Mouse (Mus musculus) v-Abl transformed pro-B cells (cell line): ENCODE data around the gene Tgfbr2.

ENCODE experiments used
- in situ Hi-C, 2 experiments: fragments of 400-800 bp; cut with MboI; formaldehyde crosslinking; loops; one replicate each; pipeline ENCODE4 v1.15.1; 2025; ENCODE audit not compliant: unreplicated experiment in 2 of 2

Tgfbr2 gene

GRCm38 (mm10) chr9:116163883-116164282 is 11.3 kb downstream of the Tgfbr2 start:
- in situ Hi-C loops = no loop called here

GRCm38 (mm10) chr9:116162866-116163374 is 12.2 kb downstream of the Tgfbr2 start:
- in situ Hi-C loops = no loop called here

- in situ Hi-C loops = no loop called here
These were observed 14.3 kb downstream of the Tgfbr2 start for GRCm38 (mm10) chr9:116160860-116161259.

GRCm38 (mm10) chr9:116160067-116160466 is 15.1 kb downstream of the Tgfbr2 start:
- in situ Hi-C loops = no loop called here

- in situ Hi-C loops = no loop called here
These were observed 18.7 kb downstream of the Tgfbr2 start for GRCm38 (mm10) chr9:116156501-116156900.

GRCm38 (mm10) chr9:116152878-116153277 is 22.3 kb downstream of the Tgfbr2 start:
- in situ Hi-C loops = no loop called here

- in situ Hi-C loops = no loop called here
These were observed 24.3 kb downstream of the Tgfbr2 start for GRCm38 (mm10) chr9:116150725-116151396.

GRCm38 (mm10) chr9:116148809-116149208 is 26.4 kb downstream of the Tgfbr2 start:
- in situ Hi-C loops = loop anchor here (25.0 kb wide), 2 partner anchors 188 to 1362 kb away; partner anchors contain the start of gene Cmtm7 (in 1 of the 2)

- in situ Hi-C loops = loop anchor here (25.0 kb wide), 2 partner anchors 191 to 1359 kb away; partner anchors contain the start of gene Cmtm7 (in 1 of the 2)
These were observed 28.9 kb downstream of the Tgfbr2 start for GRCm38 (mm10) chr9:116146235-116146634.

GRCm38 (mm10) chr9:116145231-116145641 is 29.9 kb downstream of the Tgfbr2 start:
- in situ Hi-C loops = loop anchor here (25.0 kb wide), 2 partner anchors 192 to 1358 kb away; partner anchors contain the start of gene Cmtm7 (in 1 of the 2)

- in situ Hi-C loops = loop anchor here (25.0 kb wide), 2 partner anchors 197 to 1353 kb away; partner anchors contain the start of gene Cmtm7 (in 1 of the 2)
These were observed 34.7 kb downstream of the Tgfbr2 start for GRCm38 (mm10) chr9:116140422-116140821.

- in situ Hi-C loops = loop anchor here (5.0 to 25.0 kb wide), 8 partner anchors 33 to 1352 kb away; partner anchors contain the start of gene Cmtm7 (in 1 of the 2)
These were observed 35.6 kb downstream of the Tgfbr2 start for GRCm38 (mm10) chr9:116139549-116139948.

- in situ Hi-C loops = loop anchor here (5.0 to 25.0 kb wide), 8 partner anchors 34 to 1351 kb away; partner anchors contain the start of gene Cmtm7 (in 1 of the 2)
These were observed 36.5 kb downstream of the Tgfbr2 start for GRCm38 (mm10) chr9:116138595-116139134.

GRCm38 (mm10) chr9:116137645-116138044 is 37.5 kb downstream of the Tgfbr2 start:
- in situ Hi-C loops = loop anchor here (5.0 to 25.0 kb wide), 8 partner anchors 35 to 1350 kb away; partner anchors contain the start of gene Cmtm7 (in 1 of the 2)

- in situ Hi-C loops = loop anchor here (5.0 to 25.0 kb wide), 8 partner anchors 35 to 1350 kb away; partner anchors contain the start of gene Cmtm7 (in 1 of the 2)
These were observed 38.3 kb downstream of the Tgfbr2 start for GRCm38 (mm10) chr9:116136811-116137210.

GRCm38 (mm10) chr9:116136146-116136545 is 39.0 kb downstream of the Tgfbr2 start:
- in situ Hi-C loops = loop anchor here (5.0 to 25.0 kb wide), 8 partner anchors 36 to 1349 kb away; partner anchors contain the start of gene Cmtm7 (in 1 of the 2)

- in situ Hi-C loops = loop anchor here (10.0 to 25.0 kb wide), 3 partner anchors 203 to 1347 kb away; partner anchors contain the start of gene Cmtm7 (in 1 of the 2)
These were observed 40.7 kb downstream of the Tgfbr2 start for GRCm38 (mm10) chr9:116134488-116134887.

GRCm38 (mm10) chr9:116133312-116133980 is 41.7 kb downstream of the Tgfbr2 start:
- in situ Hi-C loops = loop anchor here (10.0 to 25.0 kb wide), 3 partner anchors 204 to 1346 kb away; partner anchors contain the start of gene Cmtm7 (in 1 of the 2)

GRCm38 (mm10) chr9:116128886-116129285 is 46.3 kb downstream of the Tgfbr2 start:
- in situ Hi-C loops = loop anchor here (25.0 kb wide), 2 partner anchors 208 to 1342 kb away; partner anchors contain the start of gene Cmtm7 (in 1 of the 2)

- in situ Hi-C loops = loop anchor here (25.0 kb wide), 2 partner anchors 209 to 1341 kb away; partner anchors contain the start of gene Cmtm7 (in 1 of the 2)
These were observed 46.8 kb downstream of the Tgfbr2 start for GRCm38 (mm10) chr9:116128311-116128710.
